Mouse (Mus musculus) limb, embryonic 15.5 days (tissue): ENCODE data around the gene Mapk1ip1l. TPM values are rescaled to one million over a fixed set of nuclear protein-coding genes. Genes with fewer than 3 reads are reported as not detected.
A peak's percentile ranks its signal among the peaks of the same experiment; 100 is the strongest.

Experiments
- ATAC-seq: fragments of 200-750 bp; cut with Nextera tagmentation; 2 replicates; pipeline ENCODE4 v1.8.0; 2017; ENCODE audit warnings: low read depth, moderate TSS enrichment; ENCODE audit not compliant: insufficient number of reproducible peaks, low FRiP score, low TSS enrichment
- H3K27ac ChIP-seq: fragments of 300-500 bp; sonication (generic); 2 replicates; pipeline ENCODE4 v1.5.1; 2015; ENCODE audit warnings: moderate library complexity, mild to moderate bottlenecking, inconsistent platforms
- H3K27me3 ChIP-seq: fragments of 300-500 bp; sonication (generic); 2 replicates; pipeline ENCODE4 v1.6.1; 2015; ENCODE audit warnings: inconsistent platforms
- H3K36me3 ChIP-seq: fragments of 300-500 bp; sonication (generic); 2 replicates; pipeline ENCODE4 v1.6.1; 2015; ENCODE audit warnings: inconsistent platforms
- H3K4me1 ChIP-seq: fragments of 300-500 bp; sonication (generic); 2 replicates; pipeline ENCODE4 v1.6.1; 2015; ENCODE audit warnings: inconsistent platforms
- H3K4me2 ChIP-seq: fragments of 300-500 bp; sonication (generic); 2 replicates; pipeline ENCODE4 v1.6.1; 2015; ENCODE audit warnings: mild to moderate bottlenecking, inconsistent platforms
- H3K4me3 ChIP-seq: fragments of 300-500 bp; sonication (generic); 2 replicates; pipeline ENCODE4 v1.5.1; 2015; ENCODE audit warnings: mild to moderate bottlenecking, inconsistent platforms
- H3K9ac ChIP-seq: fragments of 300-500 bp; sonication (generic); 2 replicates; pipeline ENCODE4 v1.6.1; 2015; ENCODE audit warnings: inconsistent platforms
- H3K9me3 ChIP-seq: fragments of 300-500 bp; sonication (generic); 2 replicates; pipeline ENCODE4 v1.6.1; 2016; ENCODE audit warnings: inconsistent platforms
- WGBS: fragments of 180-500 bp; shearing (Covaris S2); methylation state at CpG from one replicate; pipeline ENCODE4 v1.1.7; 2015; 5-methylcytosine and 5-hydroxymethylcytosine counted together
- polyA plus RNA-seq: library from polyadenylated mRNA; unstranded; fragments of >200 nt; fragmentation: Nextera tagmentation; extraction: Ambion mirVana; gene quantifications from 2 replicates; pipeline ENCODE4 v1.2.1, GENCODE M21; 2015

Mapk1ip1l gene
- polyA plus RNA-seq, 1 experiment from 2014 or later: 60.4 TPM

DNA sequence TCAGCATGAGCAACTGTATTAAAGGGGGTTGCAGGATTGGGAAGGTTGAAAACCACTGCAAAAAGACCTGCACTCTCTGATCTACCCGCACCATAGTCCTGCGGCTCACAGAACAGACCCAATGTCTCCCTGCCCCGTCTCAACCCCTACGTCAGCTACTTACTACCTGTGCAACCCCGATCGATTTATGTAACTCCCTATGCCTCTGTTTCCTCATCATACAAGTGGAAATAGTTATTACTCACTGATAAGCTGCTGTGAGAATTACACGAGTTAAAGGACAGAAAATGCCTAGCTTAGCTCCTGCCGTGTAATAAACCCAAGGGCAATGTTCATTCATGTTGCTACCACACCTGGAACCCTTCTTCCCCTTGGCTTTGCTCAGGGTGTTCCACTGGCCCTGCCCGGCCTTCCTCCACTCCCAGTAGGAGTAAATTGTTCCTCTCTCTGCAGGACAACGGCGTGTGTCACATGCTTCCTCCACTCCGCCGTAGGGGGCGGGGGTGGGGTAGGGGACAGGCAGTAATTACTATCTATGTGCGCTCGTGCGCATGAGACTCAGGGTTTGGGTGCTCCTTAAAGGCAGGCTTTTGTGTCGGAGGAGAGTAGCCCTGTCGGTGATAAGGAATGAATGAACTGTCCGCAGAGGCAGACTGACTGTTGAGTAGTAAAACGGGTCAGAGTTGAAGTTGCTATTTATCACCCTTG, 66.8 kb downstream of the Mapk1ip1l start:
- 35% methylated on average over 21 of the region's 21 CpGs for WGBS
- no peak for ATAC-seq
- Histone ChIP-seq H3K9me3 (no peaks in the 10 kb centered on the region), H3K4me1 (peaks cover 15% of the 10 kb centered on the region), H3K36me3 (no peaks in the 10 kb centered on the region), H3K27ac (no peak overlapping the region), H3K9ac (no peak overlapping the region), H3K4me2 (no peak overlapping the region), H3K27me3 (no peaks in the 10 kb centered on the region), H3K4me3 (no peak overlapping the region)

DNA sequence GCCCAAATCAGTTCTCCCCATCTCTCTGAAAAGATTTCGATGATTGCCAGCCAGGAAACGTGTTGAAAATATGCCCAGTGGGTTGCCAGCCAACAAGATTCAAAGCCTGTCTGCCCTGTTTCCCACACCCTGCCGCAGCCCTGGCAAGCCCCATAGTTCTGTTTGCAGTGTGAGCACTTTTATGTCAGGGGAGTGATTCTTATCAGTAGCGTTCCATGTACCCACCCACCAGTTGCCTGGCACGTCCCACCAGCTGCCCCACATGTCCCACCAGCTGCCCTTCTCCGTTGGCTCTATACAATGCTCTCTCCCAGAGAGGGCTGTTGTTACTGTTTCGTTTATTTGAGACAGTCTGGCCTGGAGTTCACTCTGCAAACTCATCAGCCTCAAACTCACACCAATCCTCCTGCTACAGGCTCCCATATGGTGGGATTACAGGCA, 68.8 kb downstream of the Mapk1ip1l start:
- Histone ChIP-seq H3K36me3 (no peaks in the 10 kb centered on the region), H3K9me3 (no peaks in the 10 kb centered on the region), H3K4me1 (peaks cover 16% of the 10 kb centered on the region), H3K9ac (no peak overlapping the region), H3K27ac (peak overlapping the region; percentile 69), H3K27me3 (no peaks in the 10 kb centered on the region), H3K4me2 (no peak overlapping the region), H3K4me3 (no peak overlapping the region)
- 0 out of 2 replicates have a peak, but pooled peaks have one; percentile 53 for ATAC-seq
- 33% methylated on average over 7 of the region's 7 CpGs for WGBS

DNA sequence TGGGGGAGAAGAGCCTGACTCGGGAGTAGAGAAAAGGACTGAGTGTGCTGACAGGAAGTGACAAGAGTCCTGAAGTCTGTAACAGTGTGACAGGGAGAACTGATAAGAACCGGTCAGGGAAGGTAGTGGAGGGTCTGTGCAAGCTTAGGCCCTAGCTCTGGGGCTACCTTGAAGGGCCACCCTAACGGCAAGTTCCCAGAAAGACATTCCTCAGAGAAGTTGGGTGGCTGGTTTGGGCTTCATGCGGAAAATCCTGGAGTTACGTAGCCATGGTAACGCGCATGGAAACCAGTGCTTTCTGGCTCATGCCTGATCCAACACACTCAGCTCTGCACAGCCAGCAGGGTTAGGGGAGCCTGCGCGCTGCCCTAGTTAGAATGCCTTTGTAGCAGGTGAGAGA, 69.4 kb downstream of the Mapk1ip1l start, which contains the start of gene Lgals3:
Gene Lgals3 (plus strand): TSS at position 291 of the 400 bp plus-strand sequence.
- no peaks in the 10 kb centered on the region for H3K9me3 ChIP-seq
- ATAC-seq: peak; percentile 69; the same call in 1 of the 2 replicates
- peaks cover 18% of the 10 kb centered on the region for H3K4me1 ChIP-seq
- H3K4me3 ChIP-seq: no peak within 1 kb of the TSS; the same call in 1 of the 2 replicates
- peak within 1 kb of the TSS; percentile 27; the same call in 1 of the 2 replicates for H3K4me2 ChIP-seq
- no peaks in the 10 kb centered on the region for H3K27me3 ChIP-seq
- no peaks in the 10 kb centered on the region for H3K36me3 ChIP-seq
- WGBS: 34% methylated on average over 9 of the region's 9 CpGs
- H3K9ac ChIP-seq: no peak within 1 kb of the TSS
- peak within 1 kb of the TSS; percentile 69 for H3K27ac ChIP-seq

DNA sequence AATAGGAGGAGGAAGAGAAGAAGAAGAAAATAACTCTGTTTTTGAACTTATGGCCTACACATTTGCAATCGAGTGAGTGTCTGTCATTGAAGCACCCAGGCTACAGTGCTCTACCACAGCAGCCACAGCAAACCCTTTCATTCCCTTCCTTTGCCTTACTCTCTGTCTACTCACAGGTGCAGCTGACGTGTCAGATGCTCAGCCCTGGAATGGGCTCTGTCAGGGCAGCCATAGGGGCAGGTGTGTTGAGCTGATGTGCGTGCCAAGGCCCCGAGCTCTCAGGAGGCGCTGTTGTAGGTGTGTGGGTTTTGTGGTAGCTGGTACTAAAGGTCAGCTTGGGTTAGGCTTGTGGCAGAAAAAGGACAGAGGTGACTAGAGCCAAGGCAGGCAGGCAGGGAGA, 71.7 kb downstream of the Mapk1ip1l start:
- no peak overlapping the region for H3K9ac ChIP-seq
- H3K4me3 ChIP-seq: no peak overlapping the region
- no peaks in the 10 kb centered on the region for H3K36me3 ChIP-seq
- peaks cover 29% of the 10 kb centered on the region for H3K4me1 ChIP-seq
- H3K4me2 ChIP-seq: no peak overlapping the region
- 89% methylated on average over 5 of the region's 5 CpGs for WGBS
- ATAC-seq: no peak
- H3K27me3 ChIP-seq: peaks cover 17% of the 10 kb centered on the region
- H3K9me3 ChIP-seq: no peaks in the 10 kb centered on the region
- H3K27ac ChIP-seq: no peak overlapping the region

DNA sequence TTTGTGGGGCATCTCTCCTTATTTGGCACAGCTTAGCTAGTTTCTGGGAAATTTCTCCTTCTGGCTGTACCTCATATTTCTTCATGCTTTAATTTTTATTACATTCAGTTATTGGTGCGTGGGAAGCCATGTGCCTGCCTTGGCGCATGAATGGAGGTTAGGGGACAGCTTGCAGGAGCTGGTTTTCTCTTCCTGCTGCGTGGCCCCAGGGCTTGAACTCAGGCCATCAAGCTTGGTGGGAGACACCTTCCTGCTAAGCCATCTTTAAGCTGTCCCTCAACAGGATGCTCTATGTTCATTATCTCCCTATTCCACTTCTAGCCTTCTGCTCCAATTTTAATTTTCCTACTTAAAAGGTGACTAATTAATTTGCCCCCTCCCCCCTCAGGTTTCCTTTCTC, 72.7 kb downstream of the Mapk1ip1l start:
- WGBS: 56% methylated on average over 3 of the region's 3 CpGs
- peaks cover 17% of the 10 kb centered on the region for H3K27me3 ChIP-seq
- no peaks in the 10 kb centered on the region for H3K36me3 ChIP-seq
- peaks cover 29% of the 10 kb centered on the region for H3K4me1 ChIP-seq
- H3K9me3 ChIP-seq: no peaks in the 10 kb centered on the region
- no peak overlapping the region for H3K4me2 ChIP-seq
- no peak for ATAC-seq
- H3K4me3 ChIP-seq: no peak overlapping the region
- H3K27ac ChIP-seq: no peak overlapping the region
- H3K9ac ChIP-seq: no peak overlapping the region

DNA sequence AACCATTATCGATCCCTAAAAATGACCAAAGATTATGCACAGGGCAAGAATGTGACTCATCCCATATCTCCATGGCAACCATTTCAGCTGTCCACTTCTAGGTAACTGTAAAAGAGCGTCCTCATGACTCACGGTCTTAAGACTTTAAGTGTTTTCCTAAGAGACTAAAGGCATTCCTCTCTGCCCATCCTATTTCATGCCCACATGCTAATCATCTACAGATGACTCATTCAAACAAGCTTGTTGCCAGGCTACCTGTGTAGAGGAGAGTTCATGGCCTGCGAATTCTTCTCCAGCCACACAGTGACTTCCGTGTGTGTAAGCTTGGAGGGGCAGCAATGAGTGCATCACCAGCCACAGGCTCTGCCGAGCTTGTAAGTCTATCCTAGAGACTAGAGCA, 73.6 kb downstream of the Mapk1ip1l start:
- H3K4me1 ChIP-seq: peaks cover 24% of the 10 kb centered on the region
- ATAC-seq: no peak
- no peak overlapping the region for H3K9ac ChIP-seq
- no peaks in the 10 kb centered on the region for H3K9me3 ChIP-seq
- H3K27me3 ChIP-seq: peaks cover 17% of the 10 kb centered on the region
- no peak overlapping the region for H3K27ac ChIP-seq
- H3K4me2 ChIP-seq: no peak overlapping the region
- WGBS: 65% methylated on average over 6 of the region's 6 CpGs
- no peaks in the 10 kb centered on the region for H3K36me3 ChIP-seq
- no peak overlapping the region for H3K4me3 ChIP-seq

Other genes with a start within 250 kb of the Mapk1ip1l start
- 1.7 and 1.9 TPM in 2 replicates for gene Gch1, start 108.9 kb upstream of the Mapk1ip1l start, polyA plus RNA-seq
- 22.7 and 24.3 TPM in 2 replicates for gene Wdhd1, start 21.4 kb upstream of the Mapk1ip1l start, polyA plus RNA-seq
- 3.1 and 4.4 TPM in 2 replicates for gene Socs4, start 21.3 kb upstream of the Mapk1ip1l start, polyA plus RNA-seq
- 277 and 298 TPM in 2 replicates for gene Lgals3, start 69.5 kb downstream of the Mapk1ip1l start, polyA plus RNA-seq
- gene Dlgap5, start 120.1 kb downstream of the Mapk1ip1l start, polyA plus RNA-seq: 34.4 and 36.8 TPM in 2 replicates
- 22.1 and 24.2 TPM in 2 replicates for gene Fbxo34, start 152.2 kb downstream of the Mapk1ip1l start, polyA plus RNA-seq